Mouse (Mus musculus) gastrocnemius, adult 8-10 months (tissue): ENCODE results near the gene Wdr37. TPM values are rescaled to one million over a fixed set of nuclear protein-coding genes. Genes with fewer than 3 reads are reported as not detected.
"Not testable (repeated sequence)": the region's sequence is repeated elsewhere in the genome, so short reads cannot be mapped to it uniquely, and the experiment has no call there.

Experiments used
- DNase-seq, 2 experiments: peaks; one replicate each; pipeline ENCODE4 v3.0.0; 2022; ENCODE audit warnings: low spot score in 2 of 2
- total RNA-seq, 4 experiments: library from RNA; stranded (reverse); gene quantifications; 2 replicates each; pipeline ENCODE4 v1.2.4; 2022

Wdr37 gene
- total RNA-seq, result 10 to 100 TPM; 27.4 to 33.8 (median 29.9) TPM

DNA sequence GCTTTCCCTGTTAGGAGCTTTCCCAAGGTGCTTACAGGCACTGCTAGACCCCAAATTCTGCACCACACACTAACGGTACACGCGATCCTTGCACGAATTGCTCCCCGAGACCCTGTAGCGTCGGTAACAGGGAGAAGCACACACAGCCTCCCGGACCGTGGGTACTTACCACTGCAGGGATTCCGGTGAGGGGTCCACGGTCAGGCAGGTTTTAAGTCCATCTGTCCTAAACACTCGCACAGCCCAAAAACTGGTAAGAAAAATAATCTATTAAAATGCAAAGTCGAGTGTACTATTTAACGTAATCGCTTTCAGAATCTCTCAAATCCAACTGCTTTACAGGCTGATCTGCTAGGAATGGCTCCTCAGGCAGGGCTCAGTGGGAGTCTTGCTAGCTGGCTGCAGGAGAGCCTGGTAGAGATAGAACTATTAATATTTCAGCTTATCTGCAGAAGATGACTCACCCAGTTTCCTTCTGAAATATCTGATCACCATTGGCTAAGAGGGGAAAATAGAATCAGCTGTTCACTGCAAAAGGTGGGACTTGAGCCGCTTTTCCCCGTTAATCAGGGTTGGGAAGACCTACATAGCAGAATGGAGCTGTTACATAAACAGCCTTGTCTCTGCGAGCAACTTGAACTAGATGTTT, at the start of gene Wdr37:
Gene Wdr37 (minus strand): TSS at position 596 of the 649 bp plus-strand sequence.
- no peak for DNase-seq

DNA sequence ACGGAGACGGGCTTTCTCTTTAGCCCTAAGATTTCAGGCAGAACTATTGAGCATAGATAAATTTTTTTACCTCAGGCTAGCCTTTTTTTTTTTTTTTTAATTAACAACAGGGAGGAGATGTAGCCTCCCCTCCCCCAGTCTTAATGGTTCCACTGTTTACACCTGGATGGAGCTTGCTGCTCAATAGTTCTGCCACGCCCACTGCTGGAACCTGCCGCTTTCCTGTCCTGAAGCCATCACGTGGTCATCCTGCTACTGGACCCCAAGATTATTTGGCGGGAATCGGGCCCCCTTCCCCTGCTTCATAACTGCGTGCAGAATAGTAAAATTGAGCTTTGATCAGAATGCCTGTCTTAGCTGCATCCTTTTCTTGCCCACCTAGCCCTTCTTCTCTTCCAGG, 42.2 kb upstream of the Wdr37 start:
- DNase-seq, result not testable (repeated sequence)

GRCm38 (mm10) chr13:8905986-8906385, 34.3 kb upstream of the Wdr37 start:
- DNase-seq, result not testable (repeated sequence)

DNA sequence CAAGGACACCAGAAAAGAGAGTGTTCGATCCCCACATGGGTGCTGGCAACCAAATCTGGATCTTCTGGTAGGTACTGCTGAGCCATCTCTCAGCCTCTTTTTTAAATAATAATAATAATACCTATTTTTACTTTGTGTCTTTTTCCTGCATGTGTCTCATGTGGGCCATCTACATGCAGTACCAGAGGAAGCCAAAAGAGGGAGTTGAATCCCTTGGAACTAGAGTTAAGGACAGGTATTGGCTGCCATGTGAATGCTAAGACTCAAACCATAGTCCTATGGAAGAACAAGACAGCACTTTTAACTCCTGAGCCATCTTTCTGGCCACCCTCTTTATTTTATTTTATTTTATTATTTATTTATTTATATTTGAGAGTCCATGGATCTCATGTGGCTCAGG, 16.9 kb upstream of the Wdr37 start:
- DNase-seq, result no peak

- no peak for DNase-seq
These were observed 14.5 kb upstream of the Wdr37 start for GRCm38 (mm10) chr13:8886185-8886560.

- peak; percentile 93 to 94 for DNase-seq
These were observed 13.9 kb upstream of the Wdr37 start, which contains the start of gene Idi1 for GRCm38 (mm10) chr13:8885445-8886184. TSS of gene Idi1 (plus strand) at chr13:8885501.

- DNase-seq, result not testable (repeated sequence)
These were observed 12.2 kb upstream of the Wdr37 start for GRCm38 (mm10) chr13:8883870-8884269.

DNA sequence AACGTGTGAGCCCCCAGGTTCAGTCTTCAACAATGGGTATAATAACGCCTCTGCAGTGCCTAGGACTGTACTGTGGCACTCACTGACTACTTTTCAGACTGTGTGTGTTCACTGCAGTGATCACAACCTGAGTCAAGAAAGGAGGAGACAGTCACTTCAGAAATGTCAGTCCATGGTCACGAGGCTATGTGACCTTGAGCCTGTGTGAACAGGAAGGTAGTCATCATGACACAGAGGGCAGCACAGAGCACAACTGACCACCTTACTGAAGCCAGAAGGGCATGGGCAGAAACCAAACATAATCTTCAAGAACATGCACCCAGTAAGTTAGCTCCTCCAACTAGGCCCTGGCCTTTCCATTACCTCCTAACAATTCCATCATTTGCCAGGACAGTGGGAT, 9.9 kb upstream of the Wdr37 start:
- DNase-seq, result no peak

GRCm38 (mm10) chr13:8873776-8874175, 2.1 kb upstream of the Wdr37 start:
- no peak for DNase-seq

DNA sequence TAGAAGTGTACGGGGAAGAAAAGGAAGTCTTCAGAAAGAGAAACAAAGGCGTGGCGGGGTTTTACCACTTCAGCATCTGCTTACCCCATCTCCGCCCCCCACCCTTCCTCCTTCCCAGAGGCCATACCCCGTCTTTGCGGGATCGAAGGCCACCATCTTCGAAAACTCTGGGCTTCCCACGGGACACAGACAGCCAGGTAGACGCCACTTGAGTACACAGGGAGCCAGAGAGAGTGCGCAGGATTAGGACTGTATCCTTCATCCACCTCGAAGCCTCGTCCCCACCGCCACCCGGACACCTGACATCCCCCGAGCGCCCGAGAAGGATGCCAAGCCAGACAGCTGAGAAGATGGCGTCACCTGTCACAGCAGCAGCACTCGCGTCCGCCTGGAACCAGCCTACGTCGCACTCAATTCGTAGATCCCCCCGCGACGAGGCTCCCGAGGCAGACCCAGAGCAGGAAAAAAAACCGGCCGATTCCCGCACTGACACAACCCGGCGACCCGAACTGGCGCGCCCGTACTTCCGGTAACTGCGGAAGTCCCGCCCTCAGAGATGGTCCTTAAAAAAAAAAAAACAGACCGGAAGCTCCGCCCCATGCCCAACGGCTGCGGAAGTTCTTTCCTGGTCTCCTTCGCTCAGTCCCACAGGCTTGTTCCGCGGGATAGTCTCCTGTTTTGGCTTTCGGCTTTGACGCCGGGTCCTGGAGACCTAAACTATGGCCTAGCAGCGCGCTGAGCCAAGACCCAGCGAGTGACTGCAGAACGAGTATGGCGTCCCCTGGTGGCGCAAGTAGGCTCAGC, 997 bp downstream of the Wdr37 start:
- DNase-seq, result peak; percentile 82 to 86

GRCm38 (mm10) chr13:8870160-8870509, 1.6 kb downstream of the Wdr37 start:
- no peak for DNase-seq

GRCm38 (mm10) chr13:8869578-8870157, 2.0 kb downstream of the Wdr37 start:
- DNase-seq, result no peak

DNA sequence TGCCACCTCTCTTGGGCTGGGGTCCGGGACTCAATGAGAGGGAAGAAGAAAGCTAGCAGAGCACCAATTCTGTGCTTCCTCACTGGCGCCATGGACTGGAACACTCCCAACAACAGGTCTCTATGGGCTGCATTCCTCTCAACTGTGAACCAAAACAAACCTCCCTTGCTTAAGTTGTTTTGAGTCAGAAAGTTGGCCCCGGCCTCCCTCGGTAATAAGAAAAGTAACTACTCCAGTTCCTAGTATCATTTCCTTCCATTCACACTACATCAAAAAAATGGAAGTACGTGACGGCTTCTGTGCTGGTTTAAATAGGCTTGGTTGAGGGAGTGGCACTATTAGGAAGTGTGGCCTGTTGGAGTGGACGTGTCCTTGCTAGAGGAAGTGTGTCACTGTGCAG, 5.1 kb downstream of the Wdr37 start:
- no peak for DNase-seq

- DNase-seq, result no peak
These were observed 6.7 kb downstream of the Wdr37 start for GRCm38 (mm10) chr13:8864990-8865389.

DNA sequence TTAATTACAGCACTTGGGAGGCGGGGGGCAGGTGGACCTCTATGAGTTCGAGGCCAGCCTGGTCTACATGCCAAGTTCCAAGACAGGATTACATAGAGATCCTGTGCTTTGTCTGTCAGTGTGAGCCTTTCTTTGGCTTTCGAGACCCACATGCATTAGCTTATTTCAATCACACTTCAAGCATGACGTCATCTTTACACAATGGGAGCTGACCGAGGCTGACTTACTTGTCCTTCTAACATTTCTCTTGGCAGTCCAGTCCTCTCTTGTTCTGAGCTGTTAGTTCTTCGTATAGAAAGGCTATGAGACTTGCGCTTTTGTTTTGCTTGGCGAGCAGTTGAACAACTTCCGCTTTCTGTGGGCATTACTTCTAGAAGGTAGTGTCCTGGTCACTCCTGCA, 10.8 kb downstream of the Wdr37 start:
- no peak for DNase-seq

DNA sequence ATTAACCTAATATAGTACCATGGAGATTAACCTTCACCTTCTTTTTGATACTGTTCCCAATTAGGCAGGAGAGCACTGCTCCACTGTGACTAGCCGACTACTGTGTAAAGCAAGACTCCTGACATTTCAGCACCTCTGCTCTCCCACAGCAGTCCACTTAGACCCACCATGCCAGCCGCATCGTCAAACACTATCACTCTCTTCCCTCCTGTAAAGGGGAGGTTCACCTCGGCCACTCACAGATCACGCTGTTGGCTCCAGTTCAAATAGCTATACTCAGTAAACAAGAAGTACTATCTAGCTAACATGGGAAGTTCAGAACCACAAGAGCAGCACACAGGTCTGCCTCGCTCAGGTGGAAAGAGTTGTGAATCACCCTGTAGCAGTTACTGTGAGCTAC, 13.3 kb downstream of the Wdr37 start:
- no peak for DNase-seq

DNA sequence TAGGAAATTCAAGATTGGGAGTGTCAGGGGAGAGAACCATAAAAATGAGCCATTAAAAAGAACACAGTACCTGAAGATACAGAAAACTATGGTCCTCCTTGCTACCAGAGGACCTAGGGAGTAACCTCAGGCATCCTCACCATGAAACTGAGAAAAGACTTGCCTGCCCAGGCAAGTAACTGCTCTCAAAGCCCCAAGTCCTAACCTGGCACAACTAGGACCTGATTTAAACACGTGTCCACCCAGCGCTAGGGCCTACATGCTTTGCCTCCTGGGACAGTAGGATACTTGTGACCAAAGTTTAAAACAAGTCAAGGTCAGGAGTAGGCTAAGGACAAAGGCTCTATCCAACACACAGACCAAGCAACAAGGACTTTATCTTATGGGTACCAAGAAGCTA, 16.9 kb downstream of the Wdr37 start:
- no peak for DNase-seq

- no peak for DNase-seq
These were observed 18.3 kb downstream of the Wdr37 start for GRCm38 (mm10) chr13:8853424-8853823.

- no peak for DNase-seq
These were observed 22.4 kb downstream of the Wdr37 start for GRCm38 (mm10) chr13:8849311-8849710.

DNA sequence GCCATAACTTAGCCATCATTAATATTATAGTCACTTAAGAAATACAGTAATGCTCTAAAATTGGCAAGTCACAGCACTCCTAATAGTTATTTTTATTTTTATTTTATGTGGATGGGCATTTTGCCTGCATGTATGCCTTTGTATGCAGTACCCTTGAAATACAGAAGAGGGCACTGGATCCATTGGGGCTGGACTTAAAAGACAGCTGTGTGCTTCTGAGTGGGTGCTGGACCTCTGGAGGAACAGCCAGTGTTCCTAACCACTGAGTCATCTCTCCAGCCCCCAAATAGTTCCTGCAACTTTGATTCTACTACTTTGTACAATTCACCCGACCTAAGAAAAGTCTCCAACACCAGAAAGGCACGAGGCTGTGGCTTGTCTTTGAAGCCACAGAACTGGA, 24.0 kb downstream of the Wdr37 start:
- no peak for DNase-seq

DNA sequence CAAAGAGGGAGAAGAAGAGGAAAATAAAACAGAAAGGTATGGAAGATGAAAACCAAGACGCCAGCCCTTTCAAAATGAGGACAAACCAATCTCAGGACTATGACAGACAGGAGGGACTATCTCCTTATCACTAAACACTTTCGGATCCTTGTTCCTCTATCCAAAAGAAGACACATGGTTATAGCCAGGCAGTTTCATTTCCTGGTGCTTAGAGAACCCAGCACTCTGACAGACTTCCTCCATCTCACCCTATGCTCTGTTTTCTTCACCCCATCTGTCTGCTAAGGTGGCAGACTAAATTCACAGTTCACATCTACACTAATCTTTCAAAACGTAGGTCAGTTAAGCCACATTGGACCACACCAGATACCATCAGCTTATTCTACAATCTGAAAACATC, 29.4 kb downstream of the Wdr37 start:
- no peak for DNase-seq

DNA sequence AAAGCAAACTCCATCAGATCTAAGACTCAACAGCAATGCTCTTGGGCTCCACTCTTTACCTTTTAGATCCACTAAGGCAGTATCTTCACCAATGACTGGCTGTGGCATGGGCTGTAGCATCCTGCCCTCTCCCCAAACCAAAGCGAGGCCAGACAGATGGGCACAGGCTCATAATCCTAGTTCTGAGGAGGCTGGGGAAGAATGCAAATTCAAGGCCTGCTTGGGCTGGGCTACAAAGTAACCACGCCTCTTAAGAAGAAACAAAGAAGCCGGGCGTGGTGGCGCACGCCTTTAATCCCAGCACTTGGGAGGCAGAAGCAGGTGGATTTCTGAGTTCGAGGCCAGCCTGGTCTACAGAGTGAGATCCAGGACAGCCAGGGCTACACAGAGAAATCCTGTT, 29.9 kb downstream of the Wdr37 start:
- DNase-seq, result not testable (repeated sequence)
